Mouse (Mus musculus): ENCODE results near the gene Gfpt1. TPM values are rescaled to one million over a fixed set of nuclear protein-coding genes. Genes with fewer than 3 reads are reported as not detected.

Gene Gfpt1
- polyA plus RNA-seq, 1 experiment: 48.1 TPM

DNA sequence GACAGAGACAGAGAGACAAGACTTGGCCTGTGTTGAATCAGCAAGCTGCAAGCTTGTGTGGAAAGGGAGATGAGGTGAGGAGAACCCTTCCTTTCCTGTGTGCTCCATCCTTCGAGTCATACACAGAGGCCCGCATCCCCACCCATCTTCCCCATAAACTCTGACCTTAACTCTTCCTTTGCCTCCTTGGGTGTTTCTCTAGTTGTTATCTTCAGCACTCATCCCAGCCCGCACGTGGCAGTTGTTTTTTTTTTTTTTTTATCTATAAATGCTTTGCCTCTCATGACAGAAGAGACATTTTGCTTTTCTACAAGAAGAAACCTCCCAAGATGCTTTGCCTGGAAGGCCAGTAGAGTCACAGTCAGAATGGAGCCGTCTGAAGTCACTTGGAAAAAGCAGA, 95.8 kb downstream of the Gfpt1 start:
- TF ChIP-seq POLR2A (IDR thresholded peaks at IDR 0.05; ENCODE audit: insufficient read depth, low read length) (no peak), EP300 (IDR thresholded peaks at IDR 0.05; ENCODE audit: insufficient read depth, low read depth, low read length) (no peak), CTCF (IDR thresholded peaks at IDR 0.05; ENCODE audit: low read depth, low read length) (no peak)
- Histone ChIP-seq H3K4me3 (ENCODE audit: low read depth, low read length) (no peak overlapping the region), H3K9ac (ENCODE audit: low read depth, poor library complexity, severe bottlenecking) (no peak overlapping the region), H3K36me3 (ENCODE audit: control insufficient read depth, insufficient read depth, low read length, poor library complexity, severe bottlenecking) (no peaks in the 10 kb centered on the region), H3K9me3 (replicated peaks; ENCODE audit: control insufficient read depth, insufficient read depth, low read length, poor library complexity, severe bottlenecking) (no peaks in the 10 kb centered on the region), H3K27me3 (ENCODE audit: control insufficient read depth, insufficient read depth, low read length, poor library complexity, severe bottlenecking) (no peaks in the 10 kb centered on the region), H3K4me1 (ENCODE audit: control insufficient read depth, insufficient read depth, low read length) (no peaks in the 10 kb centered on the region), H3K27ac (ENCODE audit: insufficient read depth, low read length) (no peak overlapping the region)

DNA sequence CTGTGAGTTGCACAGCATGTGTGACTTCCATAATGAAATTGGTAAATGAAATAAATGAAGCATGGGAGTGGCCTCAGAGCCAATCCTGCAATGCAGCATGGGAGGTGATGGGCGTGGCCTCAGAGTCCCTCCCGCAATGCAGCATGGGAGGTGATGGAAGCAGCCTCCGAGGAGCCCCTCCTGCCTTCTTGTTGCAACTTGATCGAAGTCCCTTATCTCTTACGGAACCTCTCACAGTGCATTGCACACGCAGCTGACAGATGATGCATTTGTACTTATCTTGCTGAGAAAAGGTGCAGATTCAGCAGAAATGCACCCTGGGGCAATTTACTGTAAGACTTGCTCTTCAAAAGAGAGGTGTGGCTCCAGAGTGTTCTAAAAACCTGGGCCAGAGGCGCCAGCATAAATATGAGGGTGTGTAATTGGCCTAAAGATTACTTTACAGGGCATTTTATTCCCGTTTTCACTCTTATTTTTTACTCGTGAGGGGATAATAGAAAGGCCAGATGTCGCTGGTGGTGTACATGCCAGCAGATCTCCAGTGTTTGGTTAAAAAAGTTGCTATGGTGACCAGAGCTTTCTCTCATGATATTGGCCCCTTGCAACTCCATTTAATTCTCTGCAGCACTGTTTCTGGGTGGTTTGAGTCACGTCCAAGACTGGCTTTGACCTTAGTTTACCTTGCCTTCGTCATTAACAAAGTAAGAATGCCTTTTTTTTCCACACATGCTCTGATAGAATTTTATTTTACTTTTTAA, 97.3 kb downstream of the Gfpt1 start:
- Histone ChIP-seq H3K27me3 (ENCODE audit: control insufficient read depth, insufficient read depth, low read length, poor library complexity, severe bottlenecking) (no peaks in the 10 kb centered on the region), H3K9ac (ENCODE audit: low read depth, poor library complexity, severe bottlenecking) (no peak overlapping the region)
- TF ChIP-seq EP300 (IDR thresholded peaks at IDR 0.05; ENCODE audit: insufficient read depth, low read depth, low read length) (no peak), POLR2A (IDR thresholded peaks at IDR 0.05; ENCODE audit: insufficient read depth, low read length) (no peak), CTCF (IDR thresholded peaks at IDR 0.05; ENCODE audit: low read depth, low read length) (no peak)

More for the DNA sequence above, 97.3 kb downstream of the Gfpt1 start:
- no peaks in the 10 kb centered on the region for H3K9me3 ChIP-seq (replicated peaks; ENCODE audit: control insufficient read depth, insufficient read depth, low read length, poor library complexity, severe bottlenecking)
- H3K27ac ChIP-seq (ENCODE audit: insufficient read depth, low read length): no peak overlapping the region
- H3K4me1 ChIP-seq (ENCODE audit: control insufficient read depth, insufficient read depth, low read length): no peaks in the 10 kb centered on the region
- H3K36me3 ChIP-seq (ENCODE audit: control insufficient read depth, insufficient read depth, low read length, poor library complexity, severe bottlenecking): no peaks in the 10 kb centered on the region
- no peak overlapping the region for H3K4me3 ChIP-seq (ENCODE audit: low read depth, low read length)

Other genes with a start within 250 kb of the Gfpt1 start
- 36.7 and 37.8 TPM in 2 replicates for gene Anxa4, start 249.3 kb upstream of the Gfpt1 start, polyA plus RNA-seq (2011; ENCODE audit: insufficient read depth, insufficient read length, low read depth, missing spikeins)
- 31.1 and 38.2 TPM in 2 replicates for gene Aak1, start 193.3 kb upstream of the Gfpt1 start, polyA plus RNA-seq (2011; ENCODE audit: insufficient read depth, insufficient read length, low read depth, missing spikeins)
- gene Nfu1, start 33.6 kb upstream of the Gfpt1 start, polyA plus RNA-seq (2011; ENCODE audit: insufficient read depth, insufficient read length, low read depth, missing spikeins): 77.5 and 78.1 TPM in 2 replicates
- 0.37 and 0.61 TPM in 2 replicates for gene D6Ertd527e, start 61.9 kb downstream of the Gfpt1 start, polyA plus RNA-seq (2011; ENCODE audit: insufficient read depth, insufficient read length, low read depth, missing spikeins)